Mouse (Mus musculus) bone marrow macrophage, adult 2 months (primary cell): Measurements from ENCODE around the gene Prlr.

Source experiments
- CTCF ChIP-seq: IDR thresholded peaks from 2 replicates; pipeline ENCODE4 v1.5.1; 2012; ENCODE audit warnings: low read depth, mild to moderate bottlenecking, low read length, moderate library complexity
- POLR2A ChIP-seq: IDR thresholded peaks from 2 replicates; pipeline ENCODE4 v1.6.1; 2012; ENCODE audit warnings: mild to moderate bottlenecking, low read depth, low read length, borderline replicate concordance

DNA sequence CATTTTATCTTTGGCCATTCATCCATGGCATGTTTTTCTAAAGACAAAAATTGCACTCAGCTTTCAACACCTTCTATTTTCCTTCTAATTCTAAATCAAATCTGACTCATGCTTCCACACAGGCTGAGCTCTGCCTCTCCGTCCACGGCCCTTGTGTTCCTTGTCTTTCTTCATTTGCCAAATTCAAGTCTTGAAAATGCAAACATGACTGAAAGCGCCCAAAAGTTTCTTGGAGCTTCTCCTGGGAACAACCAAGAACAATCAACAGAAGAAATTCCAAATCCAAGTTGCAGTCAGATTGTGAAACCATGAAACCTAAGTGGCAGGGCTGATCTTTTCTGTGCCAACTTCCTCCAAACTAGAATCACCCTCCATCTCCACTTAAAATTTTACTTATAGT is 161.6 kb downstream of the Prlr start:
- TF ChIP-seq CTCF: no peak
- TF ChIP-seq POLR2A: no peak
